Comparison of ENCODE assay signal across 20 mouse cellular contexts in genomic region chr3:105209164-105209563, GRCm38 (mm10).
DNase-seq lines count a peak whose midpoint lies in the region; ATAC-seq and TF ChIP-seq lines count a peak whose summit lies in the region.
"Had no signal": no experiment of that assay in that cellular context is flagged by ENCODE, and none has a peak within 500 bp of the region (broad histone marks: within the 10 kb centered on the region; RNA-seq: fewer than 3 reads in every experiment).

No protein-coding gene starts in this region.

- no peaks in the 10 kb centered on the region for H3K36me3 ChIP-seq in intestine, embryonic 14.5 days (ENCODE audit: control insufficient read depth, insufficient read depth, low read length)
- no peaks in the 10 kb centered on the region for H3K36me3 ChIP-seq in intestine, postnatal 0 days (ENCODE audit: control insufficient read depth, insufficient read depth)
- no peaks in the 10 kb centered on the region for H3K36me3 ChIP-seq in embryonic facial prominence, embryonic 13.5 days
- H3K36me3 ChIP-seq in limb, embryonic 13.5 days: no peaks in the 10 kb centered on the region
- no peaks in the 10 kb centered on the region for H3K36me3 ChIP-seq in thymus, adult 2 months (ENCODE audit: control insufficient read depth, insufficient read depth, low read length)
- H3K36me3 ChIP-seq: heart, embryonic 15.5 days; neural tube, embryonic 12.5 days had no signal

- H3K4me2 ChIP-seq in intestine, embryonic 14.5 days (ENCODE audit: low read length): no peak overlapping the region
- no peak overlapping the region for H3K4me2 ChIP-seq in intestine, postnatal 0 days (replicated peaks; ENCODE audit: low read depth)
- no peak overlapping the region for H3K4me2 ChIP-seq in embryonic facial prominence, embryonic 13.5 days
- no peak overlapping the region for H3K4me2 ChIP-seq in limb, embryonic 13.5 days (replicated peaks)
- H3K4me2 ChIP-seq: heart, embryonic 15.5 days; neural tube, embryonic 12.5 days had no signal

- no peaks in the 10 kb centered on the region for H3K9me3 ChIP-seq in intestine, embryonic 14.5 days (ENCODE audit: control insufficient read depth, low read length)
- no peaks in the 10 kb centered on the region for H3K9me3 ChIP-seq in intestine, postnatal 0 days (ENCODE audit: control insufficient read depth)
- H3K9me3 ChIP-seq in embryonic facial prominence, embryonic 13.5 days: no peaks in the 10 kb centered on the region
- H3K9me3 ChIP-seq in limb, embryonic 13.5 days: no peaks in the 10 kb centered on the region
- H3K9me3 ChIP-seq: heart, embryonic 15.5 days; megakaryocyte, embryonic 14.5 days; neural tube, embryonic 12.5 days had no signal

- no peaks in the 10 kb centered on the region for H3K27me3 ChIP-seq in intestine, embryonic 14.5 days (replicated peaks; ENCODE audit: control insufficient read depth, insufficient read depth, low read length)
- H3K27me3 ChIP-seq in intestine, postnatal 0 days (replicated peaks; ENCODE audit: control insufficient read depth, insufficient read depth, low read length): no peaks in the 10 kb centered on the region
- H3K27me3 ChIP-seq in embryonic facial prominence, embryonic 13.5 days: no peaks in the 10 kb centered on the region
- no peaks in the 10 kb centered on the region for H3K27me3 ChIP-seq in limb, embryonic 13.5 days
- H3K27me3 ChIP-seq in thymus, adult 2 months (ENCODE audit: control insufficient read depth, insufficient read depth, low read length): no peaks in the 10 kb centered on the region
- H3K27me3 ChIP-seq: heart, embryonic 15.5 days; megakaryocyte, embryonic 14.5 days; neural tube, embryonic 12.5 days had no signal

- no peak overlapping the region for H3K27ac ChIP-seq in intestine, embryonic 14.5 days (ENCODE audit: low read depth)
- H3K27ac ChIP-seq in intestine, postnatal 0 days (ENCODE audit: low read depth, low read length): no peak overlapping the region
- 0 out of 2 replicates have a peak overlapping the region, but pooled peaks have one; percentile 39 for H3K27ac ChIP-seq in embryonic facial prominence, embryonic 13.5 days
- no peak overlapping the region for H3K27ac ChIP-seq in limb, embryonic 13.5 days
- no peak overlapping the region for H3K27ac ChIP-seq in thymus, adult 2 months (ENCODE audit: control insufficient read depth, insufficient read depth, low read length)
- H3K27ac ChIP-seq: heart, embryonic 15.5 days; liver, embryonic 14.5 days; neural tube, embryonic 12.5 days had no signal

- no peak overlapping the region for H3K4me3 ChIP-seq in intestine, embryonic 14.5 days (ENCODE audit: low read depth, low read length)
- no peak overlapping the region for H3K4me3 ChIP-seq in intestine, postnatal 0 days (ENCODE audit: low read depth, low read length)
- H3K4me3 ChIP-seq in embryonic facial prominence, embryonic 13.5 days: no peak overlapping the region
- H3K4me3 ChIP-seq in limb, embryonic 13.5 days: no peak overlapping the region
- no peak overlapping the region for H3K4me3 ChIP-seq in thymus, adult 2 months (ENCODE audit: control insufficient read depth, insufficient read depth, low read length)
- H3K4me3 ChIP-seq: erythroblast, embryonic 14.5 days; heart, embryonic 15.5 days; megakaryocyte, embryonic 14.5 days; neural tube, embryonic 12.5 days had no signal

- peak; percentile 28 for DNase-seq in intestine, embryonic 14.5 days (ENCODE audit: low spot score)
- DNase-seq in brain, adult 2 months (ENCODE audit: low read depth, low spot score): peak; percentile 21
- DNase-seq in thymus, adult 2 months: no peak
- DNase-seq in layer of hippocampus, adult 9-11 months: no peak
- DNase-seq in urinary bladder, postnatal 36 days (ENCODE audit: low spot score in 2 of 2): no peak
- DNase-seq: adrenal gland, postnatal 10 days; cerebellum, adult 2 months; heart, adult 18-20 months; kidney, postnatal 36 days; right cerebral cortex, postnatal 25 days had no signal

- 58% methylated on average over 5 of the region's 5 CpGs for WGBS in intestine, embryonic 14.5 days
- WGBS in intestine, postnatal 0 days: 63% methylated on average over 5 of the region's 5 CpGs
- WGBS in embryonic facial prominence, embryonic 13.5 days: 17% methylated on average over 5 of the region's 5 CpGs
- WGBS in limb, embryonic 13.5 days: 11% methylated on average over 5 of the region's 5 CpGs
- WGBS in thymus, adult 2 months: 72% methylated on average over 5 of the region's 5 CpGs

- ATAC-seq in intestine, embryonic 14.5 days (replicated peaks; ENCODE audit: low FRiP score, low TSS enrichment, low read depth): no peak
- no peak for ATAC-seq in intestine, postnatal 0 days
- ATAC-seq in embryonic facial prominence, embryonic 13.5 days (ENCODE audit: insufficient number of reproducible peaks, insufficient read depth, low FRiP score, low TSS enrichment, low read depth): no peak
- peak; percentile 24; the same call in 1 of the 2 replicates for ATAC-seq in limb, embryonic 13.5 days (ENCODE audit: low FRiP score, low read depth)
- ATAC-seq: intestine, embryonic 16.5 days; lung, postnatal 0 days had no signal

- no peak overlapping the region for H3K9ac ChIP-seq in intestine, embryonic 14.5 days (ENCODE audit: low read length)
- no peak overlapping the region for H3K9ac ChIP-seq in intestine, postnatal 0 days (ENCODE audit: low read depth, low read length)
- H3K9ac ChIP-seq in embryonic facial prominence, embryonic 13.5 days: no peak overlapping the region
- no peak overlapping the region for H3K9ac ChIP-seq in limb, embryonic 13.5 days
- H3K9ac ChIP-seq: heart, embryonic 15.5 days; liver, embryonic 14.5 days; neural tube, embryonic 12.5 days had no signal

- no peak for TF ChIP-seq CTCF in intestine, postnatal 0 days (IDR thresholded peaks at IDR 0.05; ENCODE audit: low read depth)
- no peak for TF ChIP-seq CTCF in thymus, adult 2 months (IDR thresholded peaks at IDR 0.05; ENCODE audit: borderline replicate concordance, control insufficient read depth, extremely low read depth, insufficient read depth, low read length, poor library complexity)

- H3K4me1 ChIP-seq in intestine, embryonic 14.5 days (replicated peaks; ENCODE audit: control insufficient read depth, insufficient read depth, low read length): no peaks in the 10 kb centered on the region
- H3K4me1 ChIP-seq in intestine, postnatal 0 days (replicated peaks; ENCODE audit: control insufficient read depth, insufficient read depth, low read length): no peaks in the 10 kb centered on the region
- H3K4me1 ChIP-seq in embryonic facial prominence, embryonic 13.5 days: peaks cover 7% of the 10 kb centered on the region; the same call in 1 of the 2 replicates
- peaks cover 8% of the 10 kb centered on the region for H3K4me1 ChIP-seq in limb, embryonic 13.5 days
- H3K4me1 ChIP-seq in thymus, adult 2 months (replicated peaks; ENCODE audit: control insufficient read depth, insufficient read depth, low read length): no peaks in the 10 kb centered on the region
- H3K4me1 ChIP-seq: heart, embryonic 15.5 days; neural tube, embryonic 12.5 days had no signal

- TF ChIP-seq POLR2A in thymus, adult 2 months (IDR thresholded peaks at IDR 0.05; ENCODE audit: control insufficient read depth, extremely low read depth, insufficient read depth, low read length, poor library complexity): no peak

Comparison
In these comparisons a context has a peak if more than half of its experiments do, and no peak if none do; other contexts are left out.
1. DNase-seq: peak in intestine, embryonic 14.5 days (single experiment) and brain, adult 2 months (single experiment); none in thymus, adult 2 months (single experiment), layer of hippocampus, adult 9-11 months (single experiment) and urinary bladder, postnatal 36 days (0 of 2).